Mouse (Mus musculus): ENCODE results near the gene Pycr2. TPM values are rescaled to one million over a fixed set of nuclear protein-coding genes. Genes with fewer than 3 reads are reported as not detected.
"Not testable (repeated sequence)": the region's sequence is repeated elsewhere in the genome, so short reads cannot be mapped to it uniquely, and the experiment has no call there.

Pycr2 gene
- 10 to 100 TPM; 19.9 to 20.6 TPM for total RNA-seq (2021)
- long read RNA-seq, experiment 1, transcript Pycr2-201 (7 exons, 1,580 nt) = major isoform, 65 of 73 reads
- long read RNA-seq, experiment 1, partial matches to known transcripts = 0 of 73 reads
- long read RNA-seq, experiment 1, other reads (novel, unspliced or antisense) = 8 of 73 reads
- long read RNA-seq, experiment 2, transcript Pycr2-201 (7 exons, 1,580 nt) = major isoform, 75 of 80 reads
- long read RNA-seq, experiment 2, partial matches to known transcripts = 2 of 80 reads
- long read RNA-seq, experiment 2, other reads (novel, unspliced or antisense) = 3 of 80 reads

DNA sequence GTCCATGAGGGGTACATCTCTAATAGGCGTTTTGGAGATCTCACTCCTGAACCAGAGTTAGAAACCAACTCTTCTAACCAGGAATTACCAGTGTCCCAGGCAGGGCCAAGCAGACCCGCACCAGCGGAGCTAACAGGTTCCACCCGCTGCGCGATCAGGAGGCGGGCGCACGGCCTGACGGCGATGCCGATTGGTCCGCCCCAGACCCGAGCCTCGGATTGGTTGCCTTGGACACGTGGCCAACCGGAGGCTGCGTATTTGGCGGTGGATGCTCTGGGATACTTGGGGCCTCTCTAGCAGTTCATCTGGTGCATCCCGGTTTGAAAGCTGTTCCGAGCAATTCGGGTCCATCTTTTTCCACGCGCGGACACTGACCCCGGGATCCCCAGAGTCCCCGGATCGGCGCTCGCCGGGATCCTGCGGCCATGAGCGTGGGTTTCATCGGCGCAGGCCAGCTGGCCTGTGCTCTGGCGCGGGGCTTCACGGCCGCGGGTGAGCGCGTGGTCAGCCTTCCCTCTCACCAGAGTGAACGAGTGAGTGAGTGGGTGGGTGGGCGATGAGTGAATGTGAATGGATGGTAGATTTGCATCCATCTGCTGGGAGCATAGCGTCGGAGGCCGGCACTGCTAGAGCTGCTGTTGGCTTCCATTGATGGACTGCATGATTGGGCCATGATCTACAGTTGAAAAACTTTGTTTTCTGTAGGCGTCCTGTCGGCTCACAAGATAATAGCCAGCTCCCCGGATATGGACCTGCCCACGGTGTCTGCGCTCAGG, at the start of gene Pycr2:
Gene Pycr2, plus strand, starts transcription at position 255 of the 776 bp plus-strand sequence.
- DNase-seq = peak; percentile 93

DNA sequence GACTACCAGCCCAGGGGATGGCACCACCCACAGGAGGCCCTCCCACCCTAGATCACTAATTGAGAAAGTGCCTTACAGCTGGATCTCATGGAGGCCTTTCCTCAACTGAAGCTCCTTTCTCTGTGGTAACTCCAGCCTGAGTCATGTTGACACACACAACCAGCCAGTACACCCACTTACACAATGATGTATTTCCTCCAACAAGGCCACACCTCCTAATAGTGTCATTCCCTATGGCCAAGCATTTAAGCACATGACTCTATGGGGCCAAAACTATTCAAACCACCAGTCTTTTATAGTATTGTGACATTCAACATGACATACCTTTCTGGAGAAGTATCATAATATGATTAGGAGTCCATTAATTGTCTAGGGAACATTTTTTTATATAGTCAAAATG, 45.3 kb upstream of the Pycr2 start:
- DNase-seq = no peak

DNA sequence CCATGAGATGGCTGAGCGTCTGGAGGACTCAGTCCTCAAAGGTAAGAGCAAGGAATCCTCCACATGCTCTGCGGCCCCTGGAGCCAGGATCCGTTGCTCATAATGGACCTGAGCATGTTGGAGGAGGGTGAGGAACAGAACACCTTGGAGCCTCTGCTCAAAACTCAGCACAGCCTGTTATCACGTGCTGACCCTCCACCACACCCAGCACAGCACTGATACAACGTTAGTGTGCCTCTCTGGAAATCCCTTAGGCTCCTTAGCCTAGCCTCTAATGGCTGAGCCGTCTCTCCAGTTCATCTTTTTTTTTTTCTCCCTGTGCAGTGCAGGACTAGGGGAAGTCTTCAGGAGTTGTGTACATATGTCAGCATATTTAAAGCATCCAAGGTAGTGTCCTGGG, 44.1 kb upstream of the Pycr2 start:
- no peak for DNase-seq

DNA sequence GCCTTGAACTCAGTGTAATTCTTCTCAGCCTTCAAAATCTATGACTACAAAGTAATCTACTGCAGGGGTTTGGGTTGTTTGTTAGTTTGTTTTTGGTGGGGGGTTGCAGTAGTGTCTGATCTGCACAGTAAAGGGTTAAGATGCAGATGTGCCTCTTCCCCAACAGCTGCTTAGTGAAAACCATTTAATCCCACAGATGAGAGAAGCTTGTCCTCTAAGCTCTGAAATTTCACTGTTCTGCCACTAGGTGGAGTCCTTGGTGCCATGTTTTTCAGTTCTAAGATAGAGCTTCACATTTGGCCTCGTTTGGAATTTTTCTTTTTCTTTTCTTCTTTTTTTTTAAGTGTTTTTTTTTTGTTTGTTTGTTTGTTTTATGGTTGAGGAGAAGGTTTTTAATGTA, 40.5 kb upstream of the Pycr2 start:
- no peak for DNase-seq

DNA sequence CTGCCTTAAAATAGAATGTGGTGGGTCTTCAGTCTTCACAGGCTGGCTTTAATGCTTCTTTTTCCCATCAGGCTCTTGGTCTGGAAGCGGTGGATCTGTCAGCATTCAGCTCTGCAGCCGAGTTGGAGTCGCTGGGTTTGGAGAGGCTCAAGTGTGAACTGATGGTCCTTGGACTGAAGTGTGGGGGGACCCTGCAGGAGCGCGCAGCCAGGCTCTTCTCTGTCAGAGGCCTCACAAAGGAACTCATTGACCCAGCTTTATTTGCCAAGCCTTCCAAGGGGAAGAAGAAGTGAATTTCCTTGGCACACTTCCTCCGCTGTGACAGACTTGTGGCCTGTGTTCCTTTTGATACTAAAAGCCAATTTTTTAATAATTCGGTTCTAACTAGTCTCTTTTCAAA, 38.1 kb upstream of the Pycr2 start:
- no peak for DNase-seq

DNA sequence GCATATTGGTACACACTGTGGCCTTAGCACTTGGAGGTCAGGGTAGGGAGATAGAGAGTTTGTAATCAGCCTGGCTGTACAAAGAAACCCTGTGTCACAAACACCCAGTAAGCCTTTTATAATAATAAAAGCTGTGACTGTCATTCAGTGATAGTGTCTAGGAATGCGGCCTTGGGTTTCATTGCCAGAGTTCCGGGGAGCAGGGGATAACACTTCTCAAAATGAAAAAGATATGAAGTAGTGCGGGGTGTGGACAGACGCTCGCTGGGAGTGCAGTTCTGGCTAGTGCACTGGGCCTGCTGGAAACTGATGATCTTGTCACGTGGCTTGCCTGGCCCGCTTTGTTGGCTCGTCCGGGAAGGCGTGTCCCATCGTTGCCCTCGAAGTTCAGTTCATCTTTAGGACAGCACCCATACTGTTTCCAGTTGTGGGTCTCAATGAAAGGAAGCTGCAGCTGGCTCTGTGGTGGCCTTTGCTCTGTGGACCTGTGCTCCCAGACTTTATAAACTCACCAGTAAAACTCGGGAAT, 33.9 kb upstream of the Pycr2 start:
- DNase-seq = peak; percentile 23

DNA sequence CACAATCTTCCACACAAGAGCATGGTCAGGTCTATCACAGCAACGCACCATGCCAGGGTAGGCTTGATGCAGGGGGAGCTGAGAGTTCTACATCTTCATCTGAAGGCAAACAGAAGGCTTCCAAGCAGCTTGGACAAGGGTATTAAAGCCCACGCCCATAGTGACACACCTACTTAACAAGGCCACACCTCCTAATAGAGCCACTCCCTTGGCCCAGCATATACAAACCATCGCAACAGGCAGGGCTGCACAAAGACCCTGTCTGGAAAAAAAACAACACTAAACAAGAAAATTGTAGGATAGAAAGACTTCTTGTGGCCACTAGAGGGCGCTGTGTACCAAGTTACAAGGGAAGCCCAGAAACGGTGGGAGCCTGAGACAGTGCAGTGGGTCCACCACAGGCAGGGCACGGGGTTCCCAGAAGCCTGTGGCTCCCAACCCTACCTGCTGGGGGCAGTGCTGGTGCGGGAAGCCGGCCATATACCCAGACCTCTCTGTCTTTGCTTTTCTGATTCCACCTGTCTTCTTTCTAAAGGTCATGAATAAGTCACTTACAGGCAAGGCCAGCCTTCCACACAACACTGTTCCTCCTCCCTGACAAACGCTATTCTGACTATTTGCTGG, 30.1 kb upstream of the Pycr2 start:
- peak; percentile 59 for DNase-seq

DNA sequence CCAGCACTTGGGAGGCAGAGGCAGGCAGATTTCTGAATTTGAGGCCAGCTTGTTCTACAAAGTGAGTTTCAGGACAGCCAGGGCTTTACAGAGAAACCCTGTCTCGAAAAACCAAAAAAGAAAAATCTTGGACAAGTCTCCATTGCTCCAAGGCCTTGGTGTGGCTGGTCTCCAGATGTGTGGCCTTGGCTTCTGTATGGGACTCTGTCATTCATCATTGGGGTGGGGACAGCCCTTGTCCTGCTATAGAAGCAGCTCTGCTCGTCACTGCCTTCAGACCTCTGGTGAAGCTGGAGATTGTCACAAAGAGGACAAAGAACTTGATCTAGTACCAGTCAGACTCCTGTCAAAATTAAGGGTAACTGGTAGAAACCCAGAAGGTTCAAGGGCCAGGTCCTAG, 29.5 kb upstream of the Pycr2 start:
- DNase-seq = no peak

DNA sequence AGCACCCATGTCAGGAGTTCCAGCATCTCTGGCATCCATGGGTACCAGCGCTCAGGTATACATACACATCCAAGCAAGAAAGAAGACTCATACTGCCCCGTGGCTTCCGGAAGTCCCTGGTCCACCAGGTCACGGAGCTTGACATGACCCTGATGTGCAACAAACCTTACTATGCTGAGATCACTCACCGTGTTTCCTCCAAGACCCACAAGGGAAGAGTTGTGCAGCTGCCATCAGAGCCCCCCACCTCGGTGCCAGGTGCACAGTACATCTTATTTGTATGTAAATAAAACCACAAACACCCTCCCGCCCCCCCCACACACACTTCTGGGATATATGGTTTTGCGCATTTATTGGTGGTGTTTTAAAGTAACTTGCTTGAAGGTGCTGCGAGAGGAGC, 29.0 kb upstream of the Pycr2 start:
- DNase-seq = no peak

DNA sequence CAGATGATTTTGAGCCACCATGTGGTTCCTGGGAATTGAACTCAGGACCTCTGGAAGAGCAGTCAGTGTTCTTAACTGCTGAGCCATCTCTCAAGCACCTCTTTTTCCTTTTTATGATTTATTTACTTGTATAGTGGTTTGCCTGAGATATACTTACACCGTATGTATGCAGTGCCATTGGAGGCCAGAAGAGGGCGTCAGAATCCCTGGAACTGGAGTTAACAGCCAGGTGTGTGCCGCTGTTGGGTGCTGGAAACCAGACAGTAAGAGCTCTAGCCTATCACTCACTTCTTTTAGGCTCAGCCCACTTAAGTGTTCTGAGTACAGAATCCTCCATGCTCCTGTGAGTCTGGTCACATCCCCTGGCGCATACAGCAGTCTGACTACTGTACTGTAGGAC, 26.6 kb upstream of the Pycr2 start:
- no peak for DNase-seq

DNA sequence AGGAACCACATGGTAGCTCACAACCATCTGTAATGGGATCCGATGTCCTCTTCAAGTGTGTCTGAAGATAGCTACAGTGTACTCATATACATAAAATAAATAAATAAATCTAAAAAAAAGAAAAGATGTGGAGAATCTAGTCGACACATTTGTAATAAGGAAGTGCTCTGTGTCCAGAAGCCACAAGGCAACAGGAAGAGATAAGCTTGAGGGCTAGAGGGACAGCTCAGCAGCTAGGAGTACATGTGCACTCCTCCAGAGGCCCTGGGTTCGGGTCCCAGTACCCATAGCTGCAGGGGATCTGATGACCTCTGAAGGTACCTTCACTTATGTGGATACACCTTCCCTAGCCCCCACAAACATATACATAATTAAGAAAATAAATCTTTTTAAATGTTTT, 22.3 kb upstream of the Pycr2 start:
- DNase-seq = no peak

DNA sequence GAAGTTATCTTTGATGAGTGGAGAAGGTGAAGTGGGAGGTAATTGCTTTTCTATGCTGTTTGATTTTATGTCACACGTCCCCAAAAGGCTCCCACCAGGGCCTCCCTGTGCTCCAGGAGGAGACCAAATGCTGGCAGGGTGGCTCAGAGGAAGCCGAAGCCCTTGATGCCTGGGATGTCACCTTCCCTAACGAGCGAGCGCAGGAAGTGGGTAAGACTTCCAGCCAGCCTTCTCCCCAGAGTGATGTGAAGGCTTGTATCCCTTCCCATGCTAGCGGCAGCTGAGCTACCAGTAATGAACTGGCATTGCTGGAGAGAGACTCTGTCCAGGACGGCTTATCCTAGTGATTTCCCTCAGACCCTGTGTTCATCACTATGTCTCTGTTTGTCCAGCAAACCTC, 20.4 kb upstream of the Pycr2 start:
- DNase-seq = no peak

DNA sequence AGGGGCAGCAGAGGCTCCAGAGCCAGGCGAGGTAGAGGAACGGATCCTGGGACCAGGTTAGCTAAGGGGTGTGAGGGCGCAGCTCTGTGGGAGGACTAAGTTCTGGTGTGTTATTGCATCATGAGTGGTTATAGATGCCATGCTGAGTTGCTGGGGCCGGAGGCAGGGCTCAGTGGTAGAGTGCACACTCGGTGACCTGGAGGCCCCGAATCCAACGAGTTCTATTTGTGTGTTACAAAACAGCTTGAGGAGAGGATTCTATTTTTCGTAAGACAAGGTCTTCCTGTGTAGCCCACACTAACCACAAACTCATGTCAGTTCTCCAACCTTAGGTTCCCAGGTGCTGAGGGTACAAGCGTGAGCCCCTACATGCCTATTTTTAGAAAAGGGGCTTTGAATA, 19.6 kb upstream of the Pycr2 start:
- DNase-seq = no peak

DNA sequence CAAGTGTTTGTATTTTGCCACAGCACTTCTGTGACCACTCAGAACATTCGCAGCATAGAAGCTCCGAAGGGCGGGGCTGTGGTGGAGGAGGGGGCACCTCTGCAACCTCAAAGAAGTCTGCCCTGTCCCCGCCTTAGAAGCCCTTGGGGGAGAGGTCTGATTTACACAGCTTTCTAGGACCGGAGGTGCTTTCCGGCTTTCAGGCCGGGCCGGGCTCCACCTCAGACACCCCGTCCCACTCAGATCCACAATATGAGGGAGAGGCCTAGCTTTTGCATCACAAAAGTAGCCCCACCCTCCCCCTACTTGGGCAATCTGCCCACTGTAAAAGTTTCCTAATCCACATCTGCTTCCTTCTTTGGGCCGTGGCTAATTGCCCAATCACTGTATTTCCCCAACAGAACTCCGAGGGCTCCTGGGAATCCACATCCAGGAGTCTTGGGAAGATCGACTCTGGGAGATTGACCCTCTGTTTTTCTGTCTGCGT, 15.5 kb upstream of the Pycr2 start:
- DNase-seq = peak; percentile 81

DNA sequence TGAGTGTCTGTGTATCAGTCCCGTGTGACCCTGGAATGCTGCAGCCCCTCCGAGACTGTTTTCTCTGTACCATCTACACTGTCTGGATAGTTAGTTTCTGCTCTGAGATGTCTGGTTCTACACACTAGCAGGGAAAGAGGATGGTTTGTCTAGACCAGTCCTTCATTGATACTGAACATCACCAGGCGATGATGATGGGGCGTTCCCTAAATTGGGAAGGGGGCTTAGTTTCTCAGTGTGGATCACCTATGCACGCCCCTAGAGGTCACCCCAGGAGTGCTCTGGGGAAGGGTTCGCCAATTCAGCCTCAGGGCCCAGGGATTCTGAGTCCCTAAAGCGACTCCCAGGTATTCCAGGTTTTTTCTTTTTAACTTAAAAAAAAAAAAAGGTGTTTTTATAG, 14.9 kb upstream of the Pycr2 start:
- DNase-seq = no peak

DNA sequence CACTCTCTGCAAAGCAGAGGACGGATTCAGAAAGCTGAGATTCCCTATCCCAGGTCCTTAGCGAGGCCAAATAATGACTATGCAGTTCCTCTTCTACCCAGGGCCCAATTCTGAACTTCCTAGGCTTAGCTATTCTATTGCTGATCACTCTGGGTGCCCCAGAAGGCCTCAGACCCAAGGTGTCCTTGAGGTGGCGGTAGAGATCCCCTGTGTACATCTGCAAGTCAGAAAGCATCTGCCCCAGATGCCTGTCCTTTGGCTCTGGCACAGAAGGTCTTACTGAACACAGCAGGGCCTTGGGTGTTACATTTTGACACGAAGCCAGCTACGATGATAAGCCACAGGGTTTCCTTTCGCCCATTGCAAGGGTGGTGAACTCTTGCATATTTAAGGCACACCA, 14.3 kb upstream of the Pycr2 start:
- no peak for DNase-seq

DNA sequence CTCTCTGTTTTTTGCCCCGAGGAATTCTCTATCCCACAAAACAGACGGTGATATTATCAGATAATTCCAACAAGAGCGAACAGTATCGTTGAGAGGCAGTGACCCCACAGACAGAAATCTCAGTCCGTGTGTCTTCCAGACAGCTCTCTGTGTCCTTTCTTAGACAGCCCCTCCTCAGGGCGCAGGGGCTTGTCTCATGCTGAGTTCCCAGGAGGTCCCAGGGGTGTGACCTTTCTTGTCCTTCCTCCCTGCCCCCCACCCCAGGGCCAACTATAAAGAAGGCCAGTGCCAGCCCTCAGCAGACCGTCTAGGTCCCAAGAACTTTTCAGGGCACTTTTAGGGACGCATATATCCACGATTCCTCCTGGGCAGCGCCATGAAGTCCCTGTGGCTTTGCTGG, 11.3 kb upstream of the Pycr2 start, which contains the start of gene Lefty2:
Gene Lefty2, plus strand, starts transcription at position 301 of the 400 bp plus-strand sequence.
- no peak for DNase-seq

DNA sequence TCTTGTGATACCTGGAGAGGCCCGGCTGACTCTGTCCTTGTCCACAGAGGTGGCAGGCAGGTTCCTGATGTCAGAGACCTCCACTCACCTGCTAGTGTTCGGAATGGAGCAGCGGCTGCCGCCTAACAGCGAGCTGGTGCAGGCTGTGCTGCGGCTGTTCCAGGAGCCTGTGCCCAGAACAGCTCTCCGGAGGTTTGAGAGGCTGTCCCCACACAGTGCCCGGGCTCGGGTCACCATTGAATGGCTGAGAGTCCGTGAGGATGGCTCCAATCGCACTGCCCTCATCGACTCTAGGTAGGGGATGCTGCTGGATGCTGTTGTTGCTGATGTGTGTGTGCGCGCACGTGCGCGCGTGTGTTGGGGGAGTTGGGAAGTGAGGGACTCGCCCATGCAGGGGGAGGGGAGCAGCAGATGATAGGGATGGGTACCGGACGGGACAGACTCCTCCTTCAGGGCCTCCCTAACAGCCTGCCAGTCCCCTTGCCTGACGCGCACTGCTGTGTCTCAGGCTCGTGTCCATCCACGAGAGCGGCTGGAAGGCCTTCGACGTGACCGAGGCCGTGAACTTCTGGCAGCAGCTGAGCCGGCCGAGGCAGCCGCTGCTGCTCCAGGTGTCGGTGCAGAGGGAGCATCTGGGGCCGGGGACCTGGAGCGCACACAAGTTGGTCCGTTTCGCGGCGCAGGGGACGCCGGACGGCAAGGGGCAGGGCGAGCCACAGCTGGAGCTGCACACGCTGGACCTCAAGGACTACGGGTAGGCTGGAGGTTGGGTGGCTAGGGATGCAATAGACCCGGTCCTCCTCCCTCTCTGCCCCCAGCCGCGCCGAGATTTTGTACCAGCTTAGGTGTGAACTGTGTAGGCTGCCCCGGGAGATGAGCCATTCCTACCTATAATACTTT, 9.8 kb upstream of the Pycr2 start:
- DNase-seq = not testable (repeated sequence)

DNA sequence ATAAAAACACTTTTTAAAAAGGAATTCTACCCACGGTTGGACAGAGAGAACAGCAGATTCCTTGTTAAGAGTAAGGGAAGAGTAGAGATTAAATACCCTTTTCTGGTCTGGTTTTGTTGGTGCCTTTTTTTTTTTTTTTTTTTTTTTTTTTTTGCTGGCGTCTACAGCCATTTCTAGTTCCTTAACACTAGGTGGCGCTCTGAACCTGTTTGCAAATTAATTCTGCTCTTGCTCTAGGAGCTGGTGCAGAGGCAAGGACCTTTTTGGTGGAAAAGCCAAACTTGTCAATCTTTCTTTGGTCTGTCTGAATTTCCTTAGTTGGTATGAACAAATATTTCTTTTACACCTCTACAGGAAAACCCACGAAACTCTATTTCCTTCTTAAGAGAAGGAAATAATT, 3.0 kb upstream of the Pycr2 start:
- no peak for DNase-seq

DNA sequence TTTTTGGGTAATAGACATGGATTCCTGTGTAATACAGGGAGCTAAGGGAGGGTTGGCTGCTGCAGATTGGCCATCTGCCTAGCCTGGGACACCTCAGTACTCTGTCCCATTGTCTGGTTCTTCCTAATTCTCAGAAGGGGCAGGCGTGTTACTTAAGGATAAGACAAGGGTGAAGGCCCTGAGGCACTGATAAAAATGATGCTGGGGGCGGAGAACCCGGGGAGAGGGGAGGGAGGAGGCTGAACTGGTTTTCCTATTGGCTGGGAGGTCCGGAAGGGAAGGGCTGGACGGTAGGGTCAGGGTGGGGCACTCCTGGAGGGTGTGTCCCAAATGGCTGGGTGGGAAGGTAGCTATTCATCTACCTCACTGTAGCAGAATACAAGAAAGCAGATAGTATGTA, 1.2 kb upstream of the Pycr2 start:
- no peak for DNase-seq

DNA sequence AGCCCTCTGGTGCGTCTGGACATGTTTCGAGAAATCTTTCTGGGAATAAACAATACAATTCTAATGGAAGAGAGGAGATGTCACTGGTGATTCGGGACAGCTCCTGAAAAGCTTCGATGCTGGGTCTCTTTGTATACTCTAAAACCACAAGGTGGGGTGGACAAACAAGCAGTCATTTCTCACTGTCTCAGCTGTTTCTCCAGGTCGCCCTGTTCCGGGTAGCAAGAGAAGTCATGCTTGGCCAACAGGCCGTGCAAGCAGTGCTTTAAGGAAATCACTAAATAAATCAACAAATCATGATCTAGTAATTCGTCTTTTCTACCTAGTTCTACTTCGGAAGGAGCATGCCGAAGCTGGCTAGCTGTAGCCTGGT, 441 bp upstream of the Pycr2 start:
- no peak for DNase-seq

DNA sequence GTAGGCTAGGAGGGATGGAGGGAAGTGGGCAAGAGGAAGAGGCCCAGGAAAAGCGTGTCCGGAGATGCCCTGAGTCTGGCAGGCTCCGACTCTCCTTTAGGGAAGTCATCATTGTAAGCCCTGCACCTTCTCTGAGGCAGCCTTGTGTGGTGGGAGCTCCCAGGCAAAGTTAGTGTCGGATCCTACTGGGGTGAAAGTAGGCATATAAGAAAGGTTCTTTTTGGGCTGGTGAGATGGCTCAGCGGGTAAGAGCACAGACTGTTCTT, 655 bp downstream of the Pycr2 start:
- DNase-seq = no peak

Measured in gastrocnemius, postnatal 10 days (tissue).